Mouse (Mus musculus) liver, embryonic 14.5 days (tissue): ENCODE measurements at regions not wholly inside any gene's neighbourhood (a gene's known extent, or its start where the extent isn't known, plus 50 kb on each side); places are given as distances from the start of the nearest gene placed in this dataset.
"Not testable (repeated sequence)": the region's sequence is repeated elsewhere in the genome, so short reads cannot be mapped to it uniquely, and the experiment has no call there.

Experiments
- ATAC-seq: fragments of 200-750 bp; cut with Nextera tagmentation; 2 replicates; pipeline ENCODE4 v1.8.0; 2017; ENCODE audit warnings: moderate number of reproducible peaks, mild to moderate bottlenecking, moderate library complexity; ENCODE audit not compliant: insufficient read depth
- DNase-seq, 3 experiments: peaks; one replicate each; pipeline ENCODE4 v3.0.0-alpha.2; 2012 to 2013; ENCODE audit warnings: low read depth in 3 of 3, low spot score in 3 of 3
- H3K27ac ChIP-seq: fragments of 300-500 bp; sonication (generic); 2 replicates; pipeline ENCODE4 v1.5.1; 2014; ENCODE audit warnings: moderate library complexity, mild to moderate bottlenecking, control low read depth, inconsistent platforms
- H3K27me3 ChIP-seq: fragments of 300-500 bp; sonication (generic); 2 replicates; pipeline ENCODE4 v1.6.1; 2014; ENCODE audit warnings: mild to moderate bottlenecking, low read length, moderate library complexity; ENCODE audit not compliant: control insufficient read depth, insufficient read depth
- H3K36me3 ChIP-seq: fragments of 300-500 bp; sonication (generic); replicated peaks from 2 replicates; pipeline ENCODE4 v1.6.1; 2014; ENCODE audit warnings: low read depth; ENCODE audit not compliant: control insufficient read depth, insufficient read depth
- H3K4me1 ChIP-seq, 2 experiments: fragments of 200-500 bp in 1 of 2; fragments of 300-500 bp in 1 of 2; sonication (generic) in 1 of 2; replicated peaks; 2 replicates each; pipeline ENCODE4 v1.6.1; 2012 to 2014; ENCODE audit warnings: antibody characterized with exemption in 1 of 2, inconsistent platforms in 1 of 2, low read length in 1 of 2; ENCODE audit not compliant: control insufficient read depth in 2 of 2, insufficient read depth in 2 of 2
- H3K4me2 ChIP-seq: fragments of 300-500 bp; sonication (generic); 2 replicates; pipeline ENCODE4 v1.6.1; 2014; ENCODE audit warnings: low read depth, mild to moderate bottlenecking, control low read depth, moderate library complexity
- H3K4me3 ChIP-seq, 2 experiments: fragments of 200-500 bp in 1 of 2; fragments of 300-500 bp in 1 of 2; sonication (generic) in 1 of 2; 2 replicates each; pipeline ENCODE4 v1.5.1; 2012 to 2014; ENCODE audit warnings: low read depth in 2 of 2, low read length in 2 of 2, mild to moderate bottlenecking in 2 of 2, control low read depth in 1 of 2, inconsistent platforms in 1 of 2, moderate library complexity in 1 of 2; ENCODE audit not compliant: insufficient read depth in 1 of 2
- H3K9ac ChIP-seq: fragments of 300-500 bp; sonication (generic); replicated peaks from 2 replicates; pipeline ENCODE4 v1.6.1; 2014; ENCODE audit warnings: mild to moderate bottlenecking, control low read depth, moderate library complexity
- H3K9me3 ChIP-seq: fragments of 300-500 bp; sonication (generic); 2 replicates; pipeline ENCODE4 v1.6.1; 2016; ENCODE audit warnings: low read length, mixed read lengths; ENCODE audit not compliant: control insufficient read depth
- CTCF ChIP-seq: IDR thresholded peaks from 2 replicates; pipeline ENCODE4 v1.5.1; 2016; ENCODE audit warnings: antibody characterized with exemption, low read depth, control low read depth
- EP300 ChIP-seq: IDR thresholded peaks from 2 replicates; pipeline ENCODE4 v1.6.1; 2016; ENCODE audit warnings: antibody characterized with exemption, low read depth
- WGBS: fragments of 180-500 bp; shearing (Covaris S2); extraction: QIAGEN DNeasy Blood & Tissue Kit; methylation state at CpG from one replicate; pipeline ENCODE4 v1.1.7; 2014; ENCODE audit not compliant: insufficient replicate concordance; 5-methylcytosine and 5-hydroxymethylcytosine counted together

- TF ChIP-seq EP300: no peak
- no peak for TF ChIP-seq CTCF
- no peaks in the 10 kb centered on the region for H3K36me3 ChIP-seq
- H3K9me3 ChIP-seq: no peaks in the 10 kb centered on the region
- no peak for DNase-seq
- no peak overlapping the region for H3K9ac ChIP-seq
- no peak overlapping the region for H3K4me2 ChIP-seq
- no peak overlapping the region for H3K27ac ChIP-seq
- no peak for ATAC-seq
- no peak overlapping the region for H3K4me3 ChIP-seq
- WGBS: 60% methylated on average over 3 of the region's 3 CpGs
- H3K27me3 ChIP-seq: no peaks in the 10 kb centered on the region
- H3K4me1 ChIP-seq: no peaks in the 10 kb centered on the region
Observed at GRCm38 (mm10) chr2:63669700-63670099, 428.1 kb downstream of the Fign start.

GRCm38 (mm10) chr2:63668784-63669183, 429.1 kb downstream of the Fign start:
- Histone ChIP-seq H3K9ac (no peak overlapping the region), H3K4me1 (no peaks in the 10 kb centered on the region), H3K36me3 (no peaks in the 10 kb centered on the region), H3K4me3 (no peak overlapping the region), H3K4me2 (no peak overlapping the region), H3K9me3 (no peaks in the 10 kb centered on the region), H3K27me3 (no peaks in the 10 kb centered on the region), H3K27ac (no peak overlapping the region)
- WGBS: 61% methylated on average over 7 of the region's 7 CpGs
- TF ChIP-seq CTCF (no peak), EP300 (no peak)
- ATAC-seq (no peak), DNase-seq (no peak)

- WGBS: 60% methylated on average over 2 of the region's 2 CpGs
- not testable (repeated sequence) for H3K4me1 ChIP-seq, ATAC-seq, H3K36me3 ChIP-seq, DNase-seq, H3K9me3 ChIP-seq, H3K27me3 ChIP-seq, H3K9ac ChIP-seq, H3K27ac ChIP-seq, H3K4me3 ChIP-seq, H3K4me2 ChIP-seq
Observed at GRCm38 (mm10) chr2:63659947-63660346, 437.9 kb downstream of the Fign start.
